Mouse (Mus musculus): ENCODE results near the gene Msl2. TPM values are rescaled to one million over a fixed set of nuclear protein-coding genes. Genes with fewer than 3 reads are reported as not detected.
A peak's percentile ranks its signal among the peaks of the same experiment; 100 is the strongest.

The Msl2 gene
- polyA plus RNA-seq, 1 experiment from 2014 or later = 3.4 TPM

DNA sequence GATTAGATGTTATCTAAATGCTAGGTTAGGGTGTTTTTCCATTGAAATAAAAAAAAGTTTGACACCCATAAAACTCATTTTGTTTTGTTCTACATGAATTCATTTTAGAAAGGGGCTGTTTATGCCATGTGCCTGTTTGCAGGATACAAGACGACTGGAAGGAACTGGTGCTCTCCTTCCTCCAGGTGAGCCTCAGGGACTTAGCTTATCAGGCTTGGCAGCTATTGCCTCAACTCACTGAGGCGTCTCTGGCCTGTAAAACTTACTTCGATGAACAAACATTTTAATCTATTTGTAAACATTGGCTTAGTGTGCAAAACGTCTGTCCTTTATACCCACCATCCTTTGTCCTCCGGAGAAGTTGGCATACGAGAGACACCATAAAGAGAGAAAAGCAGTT, 21.2 kb upstream of the Msl2 start:
- 61% methylated on average over 6 of the region's 6 CpGs for WGBS
- Histone ChIP-seq H3K27ac (no peak overlapping the region), H3K9ac (no peak overlapping the region), H3K36me3 (no peaks in the 10 kb centered on the region), H3K4me1 (replicated peaks) (no peaks in the 10 kb centered on the region), H3K4me2 (no peak overlapping the region), H3K4me3 (no peak overlapping the region), H3K9me3 (replicated peaks) (no peaks in the 10 kb centered on the region), H3K27me3 (no peaks in the 10 kb centered on the region)
- no peak for ATAC-seq (replicated peaks; ENCODE audit: insufficient number of reproducible peaks, insufficient read depth, low FRiP score, low read depth)

DNA sequence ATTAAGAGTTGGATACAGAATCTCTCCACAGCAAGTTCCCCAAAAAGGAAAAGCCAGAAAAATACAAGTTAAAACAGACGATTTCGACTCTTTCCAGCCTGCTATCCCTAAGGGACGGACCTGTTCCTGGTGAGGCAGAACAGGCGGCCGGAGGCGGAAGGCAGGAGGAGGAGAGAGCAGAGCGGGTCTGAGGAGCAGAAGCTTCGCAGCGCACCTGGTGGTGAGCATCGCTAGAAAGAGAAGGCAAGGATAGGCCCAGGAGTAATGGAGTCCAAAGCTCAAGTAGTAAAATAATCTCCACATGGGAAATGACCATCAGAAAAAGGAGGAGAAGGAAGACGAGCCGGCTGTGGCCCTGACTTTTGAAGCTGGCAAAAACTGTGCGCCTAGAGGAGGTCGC, 20.6 kb upstream of the Msl2 start:
- no peak overlapping the region for H3K27ac ChIP-seq
- H3K36me3 ChIP-seq = no peaks in the 10 kb centered on the region
- H3K4me2 ChIP-seq = no peak overlapping the region
- 60% methylated on average over 14 of the region's 14 CpGs for WGBS
- H3K4me3 ChIP-seq = no peak overlapping the region
- no peak for ATAC-seq (replicated peaks; ENCODE audit: insufficient number of reproducible peaks, insufficient read depth, low FRiP score, low read depth)
- no peaks in the 10 kb centered on the region for H3K27me3 ChIP-seq
- H3K9ac ChIP-seq = no peak overlapping the region
- no peaks in the 10 kb centered on the region for H3K4me1 ChIP-seq (replicated peaks)
- H3K9me3 ChIP-seq (replicated peaks) = no peaks in the 10 kb centered on the region

DNA sequence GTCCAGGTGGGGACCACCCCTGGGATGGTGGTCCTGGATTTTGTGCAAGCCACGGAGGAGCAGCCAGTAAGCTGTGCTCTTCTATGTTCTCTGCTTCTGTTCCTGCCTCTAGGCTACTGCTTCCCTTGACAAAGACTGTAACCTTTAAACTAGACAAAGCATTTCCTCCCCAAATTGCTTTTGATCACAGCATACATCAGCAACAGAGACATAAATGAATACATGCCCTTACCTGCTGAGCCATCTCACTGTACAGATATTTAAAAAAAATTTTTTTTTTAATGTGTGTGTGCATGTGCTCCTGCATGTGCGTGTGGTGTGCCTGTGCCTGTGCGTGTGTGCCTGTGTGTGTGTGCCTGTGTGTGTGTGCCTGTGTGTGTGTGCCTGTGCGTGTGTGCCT, 16.7 kb upstream of the Msl2 start:
- Histone ChIP-seq H3K27ac (no peak overlapping the region), H3K4me3 (no peak overlapping the region), H3K27me3 (no peaks in the 10 kb centered on the region), H3K4me1 (replicated peaks) (no peaks in the 10 kb centered on the region), H3K9me3 (replicated peaks) (no peaks in the 10 kb centered on the region), H3K4me2 (no peak overlapping the region), H3K36me3 (no peaks in the 10 kb centered on the region), H3K9ac (no peak overlapping the region)
- WGBS = 94% methylated on average over 4 of the region's 4 CpGs
- no peak for ATAC-seq (replicated peaks; ENCODE audit: insufficient number of reproducible peaks, insufficient read depth, low FRiP score, low read depth)

DNA sequence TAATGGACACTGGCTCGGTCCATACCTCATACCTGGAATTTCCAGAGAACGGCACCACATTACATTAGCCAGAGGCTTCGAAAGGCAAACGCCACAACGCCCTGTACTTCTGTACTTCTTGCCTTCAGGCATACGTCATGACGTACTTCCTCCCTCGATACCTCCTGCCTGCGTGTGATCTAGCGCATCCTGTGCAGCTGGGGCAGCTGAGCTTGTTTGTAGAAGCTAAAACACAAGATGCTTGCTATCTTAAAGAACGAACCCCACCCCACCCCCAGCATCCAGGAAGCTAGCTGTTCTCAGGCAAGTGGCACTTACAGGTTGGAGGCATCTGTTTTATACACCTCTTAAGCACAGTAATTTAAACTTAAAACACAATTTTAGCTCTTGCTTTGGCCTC, 12.9 kb upstream of the Msl2 start:
- Histone ChIP-seq H3K9ac (no peak overlapping the region), H3K9me3 (replicated peaks) (no peaks in the 10 kb centered on the region), H3K36me3 (no peaks in the 10 kb centered on the region), H3K27me3 (no peaks in the 10 kb centered on the region), H3K4me2 (no peak overlapping the region), H3K27ac (no peak overlapping the region), H3K4me3 (no peak overlapping the region), H3K4me1 (replicated peaks) (no peaks in the 10 kb centered on the region)
- ATAC-seq (replicated peaks; ENCODE audit: insufficient number of reproducible peaks, insufficient read depth, low FRiP score, low read depth) = no peak
- 64% methylated on average over 11 of the region's 11 CpGs for WGBS

DNA sequence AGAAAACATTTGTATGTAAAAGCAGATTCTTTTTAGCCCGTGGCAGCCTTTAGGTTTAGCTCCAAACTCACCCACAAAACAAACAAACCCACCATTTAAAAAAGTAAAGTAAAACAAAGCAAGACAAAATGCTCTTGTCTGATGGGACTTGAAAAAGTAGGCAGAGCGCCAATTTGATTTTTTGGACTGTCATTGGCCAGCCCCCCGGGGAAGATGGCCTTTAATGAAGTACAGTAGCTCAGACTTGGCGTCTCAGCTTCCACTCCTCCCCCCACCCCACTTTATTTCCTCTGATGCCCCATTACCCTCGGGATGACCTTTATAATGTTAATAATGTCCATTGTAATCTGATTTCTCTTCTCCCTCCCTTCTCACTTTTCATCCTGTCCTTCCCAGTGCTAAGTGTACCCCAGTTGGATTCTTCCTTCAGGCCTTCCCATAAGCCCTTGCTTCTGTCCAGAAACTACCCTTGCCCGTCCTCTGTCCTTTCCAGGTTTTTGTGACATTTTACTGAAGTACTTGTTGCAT, 11.6 kb upstream of the Msl2 start:
- Histone ChIP-seq H3K4me1 (replicated peaks) (no peaks in the 10 kb centered on the region), H3K4me2 (no peak overlapping the region), H3K27me3 (no peaks in the 10 kb centered on the region), H3K27ac (no peak overlapping the region), H3K9ac (no peak overlapping the region), H3K9me3 (replicated peaks) (no peaks in the 10 kb centered on the region), H3K4me3 (no peak overlapping the region), H3K36me3 (no peaks in the 10 kb centered on the region)
- no peak for ATAC-seq (replicated peaks; ENCODE audit: insufficient number of reproducible peaks, insufficient read depth, low FRiP score, low read depth)
- 73% methylated on average over 6 of the region's 6 CpGs for WGBS

DNA sequence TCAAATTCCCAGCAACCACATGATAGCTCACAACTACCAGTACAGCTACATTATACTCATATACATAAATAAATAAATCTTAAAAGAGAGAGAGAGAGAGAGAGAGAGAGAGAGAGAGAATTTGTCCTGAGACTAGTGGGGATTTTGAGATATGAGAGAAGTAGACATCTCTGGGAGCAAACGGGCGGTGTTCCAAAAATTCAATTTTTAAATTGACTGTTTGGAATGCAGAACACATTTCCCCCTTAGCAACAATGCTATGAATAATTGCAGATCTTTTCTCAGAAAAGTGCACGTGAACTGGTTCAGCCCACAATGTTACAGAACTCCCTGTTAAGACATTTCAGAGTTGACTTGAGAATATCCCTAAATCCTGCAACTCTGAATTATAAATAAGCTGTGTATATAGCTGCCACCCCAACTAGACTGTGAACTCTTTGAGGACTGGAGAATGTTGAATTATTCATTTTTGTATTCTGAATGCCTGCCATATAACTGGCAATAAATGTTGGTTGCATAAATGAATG, 8.8 kb upstream of the Msl2 start:
- Histone ChIP-seq H3K27me3 (no peaks in the 10 kb centered on the region), H3K4me2 (no peak overlapping the region), H3K27ac (no peak overlapping the region), H3K9ac (no peak overlapping the region), H3K4me1 (replicated peaks) (no peaks in the 10 kb centered on the region), H3K4me3 (no peak overlapping the region), H3K36me3 (no peaks in the 10 kb centered on the region), H3K9me3 (replicated peaks) (no peaks in the 10 kb centered on the region)
- no peak for ATAC-seq (replicated peaks; ENCODE audit: insufficient number of reproducible peaks, insufficient read depth, low FRiP score, low read depth)
- WGBS = 80% methylated on average over 3 of the region's 3 CpGs

DNA sequence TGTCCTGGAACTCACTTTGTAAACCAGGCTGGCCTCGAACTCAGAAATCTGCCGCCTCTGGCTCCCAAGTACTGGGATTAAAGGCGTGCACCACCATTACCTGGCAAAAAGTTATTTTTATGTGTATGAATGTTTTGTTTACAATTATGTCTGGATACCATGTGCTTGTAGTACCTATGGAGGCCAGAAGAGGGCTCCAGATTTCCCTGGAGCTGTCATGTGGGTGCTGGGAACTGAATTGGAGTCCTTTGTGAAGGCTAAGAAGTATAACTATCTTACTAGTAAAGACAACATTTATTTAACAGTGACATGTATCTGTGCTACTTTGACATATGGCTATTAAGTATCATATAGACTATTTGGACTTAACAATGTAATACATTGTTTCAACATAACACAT, 4.1 kb upstream of the Msl2 start:
- no peak overlapping the region for H3K9ac ChIP-seq
- WGBS = 98% methylated on average over 3 of the region's 3 CpGs
- H3K4me3 ChIP-seq = no peak overlapping the region
- peaks cover 3% of the 10 kb centered on the region for H3K4me1 ChIP-seq (replicated peaks)
- H3K4me2 ChIP-seq = no peak overlapping the region
- no peaks in the 10 kb centered on the region for H3K27me3 ChIP-seq
- H3K9me3 ChIP-seq (replicated peaks) = no peaks in the 10 kb centered on the region
- H3K36me3 ChIP-seq = no peaks in the 10 kb centered on the region
- no peak overlapping the region for H3K27ac ChIP-seq
- ATAC-seq (replicated peaks; ENCODE audit: insufficient number of reproducible peaks, insufficient read depth, low FRiP score, low read depth) = no peak

DNA sequence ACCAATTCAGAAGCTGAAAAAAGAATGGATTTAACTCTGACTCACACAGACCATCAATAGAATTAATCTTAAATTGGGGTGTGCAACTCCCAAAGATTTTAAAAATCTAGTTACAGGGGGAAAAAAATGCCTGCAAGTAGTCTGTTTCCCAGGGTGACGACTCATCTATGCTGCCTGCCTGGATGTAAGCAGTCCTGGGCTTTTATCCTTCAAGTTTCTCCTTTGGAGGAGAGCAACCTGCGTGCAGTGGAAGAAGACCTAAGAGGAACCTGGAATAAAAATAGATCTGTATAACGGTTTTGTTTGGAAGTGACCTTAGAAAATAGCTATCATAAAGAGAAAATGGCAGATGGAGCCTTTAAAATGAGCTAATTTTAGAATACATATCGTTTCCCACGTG, 1.4 kb upstream of the Msl2 start:
- Histone ChIP-seq H3K4me2 (peak overlapping the region; percentile 72), H3K27me3 (no peaks in the 10 kb centered on the region), H3K9ac (0 out of 2 replicates have a peak overlapping the region, but pooled peaks have one; percentile 88), H3K36me3 (no peaks in the 10 kb centered on the region), H3K27ac (0 out of 2 replicates have a peak overlapping the region, but pooled peaks have one; percentile 100), H3K9me3 (replicated peaks) (no peaks in the 10 kb centered on the region), H3K4me3 (0 out of 2 replicates have a peak overlapping the region, but pooled peaks have one; percentile 10), H3K4me1 (replicated peaks) (peaks cover 5% of the 10 kb centered on the region)
- 20% methylated on average over 5 of the region's 5 CpGs for WGBS
- no peak for ATAC-seq (replicated peaks; ENCODE audit: insufficient number of reproducible peaks, insufficient read depth, low FRiP score, low read depth)

DNA sequence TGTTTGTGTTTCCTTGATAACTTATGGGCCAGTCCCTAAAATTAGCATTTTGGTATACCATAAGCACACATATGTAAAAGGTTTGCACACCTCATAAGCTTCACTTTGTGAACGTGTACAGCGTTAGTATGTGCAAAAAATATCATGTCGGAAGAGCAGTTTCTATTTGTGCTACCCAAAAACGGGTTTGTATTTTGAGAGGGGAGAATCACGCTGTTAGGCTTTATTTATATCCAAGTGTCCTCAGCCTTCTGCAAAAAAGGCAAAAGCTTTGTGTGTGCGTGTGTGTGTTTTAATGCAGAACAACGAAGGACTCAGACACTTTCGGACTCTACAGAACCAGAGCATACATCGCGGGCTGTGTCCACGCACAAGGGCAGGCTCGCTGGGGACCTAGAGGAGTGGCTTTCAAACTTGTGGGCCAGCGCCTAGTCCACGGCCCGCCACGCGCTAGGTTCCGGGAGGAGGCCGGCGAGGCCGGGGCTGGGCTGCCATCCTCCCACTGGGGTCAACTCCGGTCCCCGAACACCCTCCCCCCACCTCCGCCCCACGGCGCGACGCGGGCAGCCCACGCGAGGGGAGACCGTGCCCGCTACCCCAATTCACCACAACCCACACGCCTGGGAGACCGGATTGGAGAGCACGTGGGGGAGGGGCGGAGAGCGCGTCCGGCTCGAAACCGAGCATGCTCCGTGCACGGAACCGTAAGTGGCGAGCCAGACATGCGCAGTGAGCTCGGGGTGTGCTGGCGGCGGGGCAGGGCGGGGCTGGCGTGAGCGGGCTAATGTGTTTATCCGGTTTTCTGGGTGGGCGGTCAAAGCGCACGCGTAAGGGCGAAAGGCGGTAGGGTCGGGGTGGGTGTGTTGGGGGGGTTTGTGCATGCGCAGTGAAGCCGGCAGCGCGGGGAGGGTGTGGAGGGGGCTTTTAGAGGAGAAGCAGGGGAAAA, 587 bp upstream of the Msl2 start:
- peak overlapping the region; percentile 99 for H3K4me3 ChIP-seq
- H3K27ac ChIP-seq = peak overlapping the region; percentile 100
- no peaks in the 10 kb centered on the region for H3K36me3 ChIP-seq
- no peaks in the 10 kb centered on the region for H3K27me3 ChIP-seq
- peak overlapping the region; percentile 88 for H3K9ac ChIP-seq
- H3K4me1 ChIP-seq (replicated peaks) = peaks cover 11% of the 10 kb centered on the region
- H3K9me3 ChIP-seq (replicated peaks) = no peaks in the 10 kb centered on the region
- peak overlapping the region; percentile 72 for H3K4me2 ChIP-seq
- peak; percentile 93 for ATAC-seq (replicated peaks; ENCODE audit: insufficient number of reproducible peaks, insufficient read depth, low FRiP score, low read depth)
- 2% methylated on average over 61 of the region's 65 CpGs for WGBS

DNA sequence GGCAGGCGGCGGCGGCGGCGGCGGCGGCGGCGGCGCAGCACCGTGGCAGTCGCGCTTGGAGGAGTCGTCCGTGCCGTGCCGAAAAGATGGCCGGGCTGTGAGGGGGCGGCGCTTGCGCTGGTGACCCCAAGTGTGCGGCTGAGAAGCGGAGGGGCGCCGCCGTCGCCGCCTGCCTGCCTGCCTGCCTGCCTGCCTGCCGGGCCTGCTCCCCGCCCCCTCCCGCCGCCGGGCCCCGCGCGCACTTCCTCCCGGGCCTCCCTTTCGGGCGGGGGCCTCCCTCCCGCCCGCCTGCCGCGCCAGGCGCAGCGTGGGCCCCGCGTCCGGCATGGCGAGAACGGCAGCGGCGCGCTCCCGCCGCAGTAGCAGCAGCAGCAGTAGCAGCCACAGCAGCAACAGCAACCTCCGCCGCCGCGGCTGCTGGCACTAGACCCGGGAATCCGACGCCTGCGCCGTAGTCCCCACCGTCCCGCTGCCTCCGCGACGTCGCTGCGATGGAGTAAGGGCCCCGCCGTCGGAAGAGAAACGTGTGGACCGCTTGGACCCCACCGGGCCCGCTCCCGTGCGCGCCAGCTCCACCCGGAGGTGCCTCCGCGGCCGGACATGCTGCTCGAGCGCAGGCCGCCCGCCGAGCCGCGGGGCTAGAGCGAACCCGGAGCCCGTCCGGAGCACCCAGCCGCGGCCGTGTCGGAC, 576 bp downstream of the Msl2 start:
- no peaks in the 10 kb centered on the region for H3K27me3 ChIP-seq
- H3K4me3 ChIP-seq = peak overlapping the region; percentile 99
- H3K4me1 ChIP-seq (replicated peaks) = peaks cover 22% of the 10 kb centered on the region
- H3K27ac ChIP-seq = peak overlapping the region; percentile 100
- H3K4me2 ChIP-seq = peak overlapping the region; percentile 77
- peak overlapping the region; percentile 100 for H3K9ac ChIP-seq
- ATAC-seq (replicated peaks; ENCODE audit: insufficient number of reproducible peaks, insufficient read depth, low FRiP score, low read depth) = peak; percentile 80
- no peaks in the 10 kb centered on the region for H3K36me3 ChIP-seq
- no peaks in the 10 kb centered on the region for H3K9me3 ChIP-seq (replicated peaks)
- WGBS = under 1% methylated on average over 66 of the region's 100 CpGs

DNA sequence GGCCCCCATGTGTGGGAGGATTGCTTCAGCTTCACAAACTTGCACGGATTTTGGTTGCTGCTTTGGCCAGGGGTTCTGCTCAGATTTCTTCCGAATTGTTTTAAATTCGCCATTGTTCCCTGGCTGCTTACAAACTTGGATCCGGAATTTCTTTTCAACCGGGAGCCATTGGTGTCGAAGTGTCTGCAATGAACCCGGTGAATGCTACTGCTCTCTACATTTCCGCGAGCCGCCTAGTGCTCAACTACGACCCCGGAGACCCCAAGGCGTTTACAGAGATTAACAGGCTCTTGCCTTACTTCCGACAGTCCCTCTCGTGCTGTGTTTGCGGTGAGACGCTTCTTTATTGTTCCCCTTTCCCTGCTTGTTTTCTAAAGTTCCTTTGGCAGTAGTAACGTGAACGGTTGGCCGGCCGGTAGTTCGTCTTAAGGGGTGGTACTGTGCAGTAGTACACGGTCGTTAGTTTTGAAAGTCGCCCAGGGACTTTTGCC, 1.2 kb downstream of the Msl2 start:
- H3K4me2 ChIP-seq = peak overlapping the region; percentile 77
- H3K4me3 ChIP-seq = peak overlapping the region; percentile 99
- no peaks in the 10 kb centered on the region for H3K27me3 ChIP-seq
- no peaks in the 10 kb centered on the region for H3K9me3 ChIP-seq (replicated peaks)
- H3K36me3 ChIP-seq = no peaks in the 10 kb centered on the region
- WGBS = under 1% methylated on average over 25 of the region's 25 CpGs
- ATAC-seq (replicated peaks; ENCODE audit: insufficient number of reproducible peaks, insufficient read depth, low FRiP score, low read depth) = no peak
- H3K27ac ChIP-seq = peak overlapping the region; percentile 100
- peak overlapping the region; percentile 100 for H3K9ac ChIP-seq
- peaks cover 28% of the 10 kb centered on the region for H3K4me1 ChIP-seq (replicated peaks)

Measured in heart, embryonic 15.5 days (tissue).